Mouse (Mus musculus): Measurements from ENCODE around the gene Mindy1. TPM values are rescaled to one million over a fixed set of nuclear protein-coding genes. Genes with fewer than 3 reads are reported as not detected.
A peak's percentile ranks its signal among the peaks of the same experiment; 100 is the strongest.

The Mindy1 gene
- total RNA-seq, 1 experiment = 48.8 TPM

GRCm38 (mm10) chr3:95250783-95251424 lies 30.2 kb upstream of the Mindy1 start, which contains the start of gene Bnipl:
TSS of gene Bnipl (minus strand) at chr3:95251193.
- no peaks in the 10 kb centered on the region for H3K9me3 ChIP-seq (ENCODE audit: control insufficient read depth, insufficient read depth, low read depth, low read length)
- TF ChIP-seq CHD2 (IDR thresholded peaks at IDR 0.05; ENCODE audit: low read depth, low read length) (0 out of 2 replicates have a peak, but pooled peaks have one; percentile 16), MAFK (IDR thresholded peaks at IDR 0.05; ENCODE audit: insufficient read depth, low read depth, low read length) (no peak)
- no peak within 1 kb of the TSS; the same call in 1 of the 2 replicates for H3K9ac ChIP-seq (ENCODE audit: insufficient read depth, low read depth, low read length, poor library complexity, severe bottlenecking)
- peaks cover 15% of the 10 kb centered on the region for H3K36me3 ChIP-seq (ENCODE audit: control insufficient read depth, insufficient read depth, low read length, poor library complexity, severe bottlenecking)
- H3K4me3 ChIP-seq (ENCODE audit: insufficient read depth in 1 of 2, low read depth in 1 of 2, low read length in 2 of 2, poor library complexity in 1 of 2, severe bottlenecking in 1 of 2) = peak within 1 kb of the TSS; percentile 14 to 41; a peak in 3 of 4 replicates
- in situ Hi-C loops (cut with MboI; ENCODE audit: low sequenced_read_pairs in 2 of 2, unreplicated experiment in 2 of 2) = no loop called here
- peaks cover 0 to 16% of the 10 kb centered on the region in 2 experiments; a peak in 2 of 4 replicates for H3K4me1 ChIP-seq (ENCODE audit: control insufficient read depth in 2 of 2, insufficient read depth in 2 of 2, low read length in 2 of 2, poor library complexity in 1 of 2)
- H3K27ac ChIP-seq (ENCODE audit: insufficient read depth, low read depth, low read length, poor library complexity, severe bottlenecking) = peak within 1 kb of the TSS; percentile 47
- no peak for DNase-seq (ENCODE audit: low read depth, low spot score)

- Histone ChIP-seq H3K9ac (ENCODE audit: insufficient read depth, low read depth, low read length, poor library complexity, severe bottlenecking) (peak overlapping the region; percentile 35; the same call in 1 of the 2 replicates), H3K4me1 (ENCODE audit: control insufficient read depth in 2 of 2, insufficient read depth in 2 of 2, low read length in 2 of 2, poor library complexity in 1 of 2) (0 out of 4 replicates have a peak, but pooled peaks cover 0 to 2% of the 10 kb centered on the region in 2 experiments), H3K27ac (ENCODE audit: insufficient read depth, low read depth, low read length, poor library complexity, severe bottlenecking) (no peak overlapping the region), H3K36me3 (ENCODE audit: control insufficient read depth, insufficient read depth, low read length, poor library complexity, severe bottlenecking) (peaks cover 40% of the 10 kb centered on the region), H3K4me3 (ENCODE audit: insufficient read depth in 1 of 2, low read depth in 1 of 2, low read length in 2 of 2, poor library complexity in 1 of 2, severe bottlenecking in 1 of 2) (no peak overlapping the region), H3K9me3 (ENCODE audit: control insufficient read depth, insufficient read depth, low read depth, low read length) (no peaks in the 10 kb centered on the region)
- in situ Hi-C loops (cut with MboI; ENCODE audit: low sequenced_read_pairs in 2 of 2, unreplicated experiment in 2 of 2) = no loop called here
- no peak for TF ChIP-seq ZNF384 (IDR thresholded peaks at IDR 0.05; ENCODE audit: low read depth, low read length)
- TF ChIP-seq HCFC1 (IDR thresholded peaks at IDR 0.05; ENCODE audit: borderline replicate concordance, insufficient read depth, low read length) = no peak
- no peak for TF ChIP-seq MAFK (IDR thresholded peaks at IDR 0.05; ENCODE audit: insufficient read depth, low read depth, low read length)
- TF ChIP-seq CHD2 (IDR thresholded peaks at IDR 0.05; ENCODE audit: low read depth, low read length) = no peak
- TF ChIP-seq ZC3H11A (IDR thresholded peaks at IDR 0.05; ENCODE audit: borderline replicate concordance, low read depth, low read length) = no peak
- DNase-seq (ENCODE audit: low read depth, low spot score) = no peak
Observed at GRCm38 (mm10) chr3:95256931-95257330, 24.2 kb upstream of the Mindy1 start.

GRCm38 (mm10) chr3:95261975-95262374 lies 19.2 kb upstream of the Mindy1 start:
- TF ChIP-seq CHD2 (IDR thresholded peaks at IDR 0.05; ENCODE audit: low read depth, low read length) (no peak), HCFC1 (IDR thresholded peaks at IDR 0.05; ENCODE audit: borderline replicate concordance, insufficient read depth, low read length) (no peak), MAFK (IDR thresholded peaks at IDR 0.05; ENCODE audit: insufficient read depth, low read depth, low read length) (no peak), ZNF384 (IDR thresholded peaks at IDR 0.05; ENCODE audit: low read depth, low read length) (no peak)
- in situ Hi-C loops (cut with MboI; ENCODE audit: low sequenced_read_pairs in 2 of 2, unreplicated experiment in 2 of 2) = no loop called here
- Histone ChIP-seq H3K9ac (ENCODE audit: insufficient read depth, low read depth, low read length, poor library complexity, severe bottlenecking) (no peak overlapping the region), H3K27ac (ENCODE audit: insufficient read depth, low read depth, low read length, poor library complexity, severe bottlenecking) (no peak overlapping the region), H3K9me3 (ENCODE audit: control insufficient read depth, insufficient read depth, low read depth, low read length) (no peaks in the 10 kb centered on the region), H3K4me1 (ENCODE audit: control insufficient read depth in 2 of 2, insufficient read depth in 2 of 2, low read length in 2 of 2, poor library complexity in 1 of 2) (no peaks in the 10 kb centered on the region), H3K36me3 (ENCODE audit: control insufficient read depth, insufficient read depth, low read length, poor library complexity, severe bottlenecking) (peaks cover 30% of the 10 kb centered on the region), H3K4me3 (ENCODE audit: insufficient read depth in 1 of 2, low read depth in 1 of 2, low read length in 2 of 2, poor library complexity in 1 of 2, severe bottlenecking in 1 of 2) (no peak overlapping the region)
- no peak for DNase-seq (ENCODE audit: low read depth, low spot score)

GRCm38 (mm10) chr3:95263089-95263739 lies 17.9 kb upstream of the Mindy1 start:
- H3K27ac ChIP-seq (ENCODE audit: insufficient read depth, low read depth, low read length, poor library complexity, severe bottlenecking) = no peak overlapping the region
- in situ Hi-C loops (cut with MboI; ENCODE audit: low sequenced_read_pairs in 2 of 2, unreplicated experiment in 2 of 2) = no loop called here
- TF ChIP-seq MAFK (IDR thresholded peaks at IDR 0.05; ENCODE audit: insufficient read depth, low read depth, low read length) (no peak), HCFC1 (IDR thresholded peaks at IDR 0.05; ENCODE audit: borderline replicate concordance, insufficient read depth, low read length) (peak; percentile 49; the same call in 1 of the 2 replicates), ZC3H11A (IDR thresholded peaks at IDR 0.05; ENCODE audit: borderline replicate concordance, low read depth, low read length) (peak; percentile 75), ZNF384 (IDR thresholded peaks at IDR 0.05; ENCODE audit: low read depth, low read length) (no peak), CHD2 (IDR thresholded peaks at IDR 0.05; ENCODE audit: low read depth, low read length) (no peak)
- H3K36me3 ChIP-seq (ENCODE audit: control insufficient read depth, insufficient read depth, low read length, poor library complexity, severe bottlenecking) = peaks cover 29% of the 10 kb centered on the region
- no peak overlapping the region for H3K4me3 ChIP-seq (ENCODE audit: insufficient read depth in 1 of 2, low read depth in 1 of 2, low read length in 2 of 2, poor library complexity in 1 of 2, severe bottlenecking in 1 of 2)
- H3K9ac ChIP-seq (ENCODE audit: insufficient read depth, low read depth, low read length, poor library complexity, severe bottlenecking) = no peak overlapping the region
- no peaks in the 10 kb centered on the region for H3K4me1 ChIP-seq (ENCODE audit: control insufficient read depth in 2 of 2, insufficient read depth in 2 of 2, low read length in 2 of 2, poor library complexity in 1 of 2)
- H3K9me3 ChIP-seq (ENCODE audit: control insufficient read depth, insufficient read depth, low read depth, low read length) = no peaks in the 10 kb centered on the region
- peak; percentile 69 for DNase-seq (ENCODE audit: low read depth, low spot score)

Measured in ES-E14 (cell line).